Mouse (Mus musculus): ENCODE measurements around the gene Prdx6.

Gene Prdx6

GRCm38 (mm10) chr1:161250604-161251416, at the start of gene Prdx6:
Gene Prdx6, minus strand, starts transcription at chr1:161251219.
- peak; percentile 85 to 91 for DNase-seq

- DNase-seq = no peak
These were observed 37.2 kb upstream of the Prdx6 start for GRCm38 (mm10) chr1:161288256-161288655.

GRCm38 (mm10) chr1:161286726-161287310, 35.8 kb upstream of the Prdx6 start:
- DNase-seq = peak in 1 of 2 experiments; percentile 72

GRCm38 (mm10) chr1:161281054-161281688, 30.2 kb upstream of the Prdx6 start:
- DNase-seq = no peak

- DNase-seq = no peak
These were observed 28.4 kb upstream of the Prdx6 start for GRCm38 (mm10) chr1:161279244-161279908.

- DNase-seq = no peak
These were observed 22.5 kb upstream of the Prdx6 start for GRCm38 (mm10) chr1:161273486-161273885.

- no peak for DNase-seq
These were observed 20.4 kb upstream of the Prdx6 start for GRCm38 (mm10) chr1:161271461-161271810.

- DNase-seq = no peak
These were observed 19.9 kb upstream of the Prdx6 start for GRCm38 (mm10) chr1:161270776-161271460.

- peak; percentile 35 to 46 for DNase-seq
These were observed 18.3 kb upstream of the Prdx6 start for GRCm38 (mm10) chr1:161269346-161269745.

GRCm38 (mm10) chr1:161268884-161269283, 17.9 kb upstream of the Prdx6 start:
- no peak for DNase-seq

GRCm38 (mm10) chr1:161268116-161268515, 17.1 kb upstream of the Prdx6 start:
- no peak for DNase-seq

- no peak for DNase-seq
These were observed 13.9 kb upstream of the Prdx6 start for GRCm38 (mm10) chr1:161264961-161265360.

GRCm38 (mm10) chr1:161263584-161263983, 12.6 kb upstream of the Prdx6 start:
- no peak for DNase-seq

- DNase-seq = no peak
These were observed 11.5 kb upstream of the Prdx6 start for GRCm38 (mm10) chr1:161262542-161262941.

- no peak for DNase-seq
These were observed 9.7 kb upstream of the Prdx6 start for GRCm38 (mm10) chr1:161260761-161261160.

GRCm38 (mm10) chr1:161259142-161259541, 8.1 kb upstream of the Prdx6 start:
- DNase-seq = no peak

- no peak for DNase-seq
These were observed 7.3 kb upstream of the Prdx6 start for GRCm38 (mm10) chr1:161258331-161258730.

- DNase-seq = no peak
These were observed 5.9 kb upstream of the Prdx6 start for GRCm38 (mm10) chr1:161256918-161257317.

- no peak for DNase-seq
These were observed 3.3 kb upstream of the Prdx6 start for GRCm38 (mm10) chr1:161254361-161254760.

- DNase-seq = no peak
These were observed 1.9 kb upstream of the Prdx6 start for GRCm38 (mm10) chr1:161252901-161253300.

GRCm38 (mm10) chr1:161252365-161252764, 1.3 kb upstream of the Prdx6 start:
- DNase-seq = no peak

GRCm38 (mm10) chr1:161251417-161252265, 622 bp upstream of the Prdx6 start:
- DNase-seq = peak in 1 of 2 experiments; percentile 23

Data from lung, postnatal 4 days (tissue).